Mouse (Mus musculus) intestine, embryonic 16.5 days (tissue): ENCODE data around the gene Kcnj10. TPM values are rescaled to one million over a fixed set of nuclear protein-coding genes. Genes with fewer than 3 reads are reported as not detected.

ENCODE experiments used
- ATAC-seq: fragments of 200-750 bp; cut with Nextera tagmentation; 2 replicates; pipeline ENCODE4 v1.8.0; 2017; ENCODE audit warnings: moderate TSS enrichment, moderate library complexity
- H3K27ac ChIP-seq: fragments of 300-500 bp; sonication (generic); 2 replicates; pipeline ENCODE4 v1.5.1; 2014; ENCODE audit warnings: mild to moderate bottlenecking, low read length
- H3K27me3 ChIP-seq: fragments of 300-500 bp; sonication (generic); replicated peaks from 2 replicates; pipeline ENCODE4 v1.6.1; 2014; ENCODE audit warnings: low read length, control low read depth, mixed read lengths; ENCODE audit not compliant: control insufficient read depth, insufficient read depth
- H3K36me3 ChIP-seq: fragments of 300-500 bp; sonication (generic); 2 replicates; pipeline ENCODE4 v1.6.1; 2014; ENCODE audit warnings: low read length, control low read depth; ENCODE audit not compliant: control insufficient read depth, insufficient read depth
- H3K4me1 ChIP-seq: fragments of 300-500 bp; sonication (generic); 2 replicates; pipeline ENCODE4 v1.6.1; 2014; ENCODE audit warnings: low read length, control low read depth, mixed read lengths; ENCODE audit not compliant: control insufficient read depth, insufficient read depth
- H3K4me2 ChIP-seq: fragments of 300-500 bp; sonication (generic); 2 replicates; pipeline ENCODE4 v1.6.1; 2014; ENCODE audit warnings: low read depth, low read length, control low read depth
- H3K4me3 ChIP-seq: fragments of 300-500 bp; sonication (generic); 2 replicates; pipeline ENCODE4 v1.5.1; 2014; ENCODE audit warnings: mild to moderate bottlenecking, low read length
- H3K9ac ChIP-seq: fragments of 300-500 bp; sonication (generic); 2 replicates; pipeline ENCODE4 v1.6.1; 2014; ENCODE audit warnings: low read depth, low read length
- H3K9me3 ChIP-seq: fragments of 300-500 bp; sonication (generic); 2 replicates; pipeline ENCODE4 v1.6.1; 2016; ENCODE audit warnings: low read length, control low read depth; ENCODE audit not compliant: control insufficient read depth
- WGBS: fragments of 180-500 bp; shearing (Covaris S2); extraction: QIAGEN DNeasy Blood & Tissue Kit; methylation state at CpG from one replicate; pipeline ENCODE4 v1.1.7; 2014; 5-methylcytosine and 5-hydroxymethylcytosine counted together
- polyA plus RNA-seq: library from polyadenylated mRNA; unstranded; fragments of >200 nt; fragmentation: Nextera tagmentation; extraction: Ambion mirVana; gene quantifications from 2 replicates; pipeline ENCODE4 v1.2.1, GENCODE M21; 2015

The Kcnj10 gene
- polyA plus RNA-seq, 1 experiment from 2014 or later, result 0.10 TPM

DNA sequence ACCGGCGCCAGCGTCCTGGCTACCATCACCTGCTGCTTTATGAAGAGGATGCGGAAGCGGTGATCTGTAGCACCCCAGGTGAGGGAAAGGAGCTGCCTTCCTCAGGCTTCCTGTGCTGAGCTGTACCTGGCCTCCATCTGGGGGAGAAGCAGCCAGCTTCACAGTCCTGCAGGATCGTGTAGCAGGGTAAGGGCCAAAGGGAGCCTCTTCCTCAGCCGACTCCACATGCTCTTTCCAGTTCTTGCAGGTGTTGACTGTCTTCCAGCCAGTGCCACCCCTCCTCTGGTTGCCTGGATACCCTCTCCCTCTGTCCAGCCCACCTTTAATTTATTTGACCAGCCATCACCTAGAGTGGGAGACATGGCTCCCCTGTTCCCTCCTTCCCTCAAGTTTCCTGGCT is 21.7 kb upstream of the Kcnj10 start:
- Histone ChIP-seq H3K4me2 (no peak overlapping the region), H3K4me1 (peaks cover 5% of the 10 kb centered on the region; the same call in 1 of the 2 replicates), H3K36me3 (peaks cover 9% of the 10 kb centered on the region), H3K9ac (no peak overlapping the region), H3K27ac (no peak overlapping the region), H3K4me3 (no peak overlapping the region), H3K9me3 (no peaks in the 10 kb centered on the region), H3K27me3 (no peaks in the 10 kb centered on the region)
- ATAC-seq, result no peak
- WGBS, result 80% methylated on average over 7 of the region's 7 CpGs

DNA sequence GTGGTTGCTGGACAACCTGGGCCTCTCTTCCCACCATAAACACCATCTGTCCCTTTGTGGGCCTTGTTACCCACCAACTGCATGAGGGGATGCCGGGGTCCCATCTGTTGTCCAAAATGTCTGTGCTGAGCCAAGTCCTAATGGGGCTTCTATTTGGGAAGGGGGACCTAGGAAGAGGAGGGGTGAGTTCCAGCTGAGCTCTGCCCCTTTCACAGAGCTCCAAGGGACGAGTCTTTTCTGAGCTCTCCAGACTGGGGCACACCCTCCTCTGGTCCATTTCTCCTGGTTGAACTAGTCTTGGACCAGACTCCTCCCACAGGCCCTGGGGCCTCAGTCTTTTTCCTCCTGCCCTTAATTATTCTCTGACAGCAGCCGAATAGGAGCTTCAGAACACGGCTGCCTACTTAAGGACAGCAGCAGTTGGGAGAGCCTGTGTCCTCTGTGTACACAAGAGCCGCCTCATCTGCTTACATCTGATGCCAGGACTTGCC is 21.0 kb upstream of the Kcnj10 start:
- peaks cover 5% of the 10 kb centered on the region; the same call in 1 of the 2 replicates for H3K4me1 ChIP-seq
- no peaks in the 10 kb centered on the region for H3K9me3 ChIP-seq
- H3K27ac ChIP-seq, result no peak overlapping the region
- ATAC-seq, result peak; percentile 38; the same call in 1 of the 2 replicates
- H3K27me3 ChIP-seq, result peaks cover 2% of the 10 kb centered on the region; the same call in 1 of the 2 replicates
- no peak overlapping the region; the same call in 1 of the 2 replicates for H3K9ac ChIP-seq
- 33% methylated on average over 5 of the region's 5 CpGs for WGBS
- H3K4me3 ChIP-seq, result no peak overlapping the region
- H3K36me3 ChIP-seq, result peaks cover 9% of the 10 kb centered on the region
- H3K4me2 ChIP-seq, result no peak overlapping the region

DNA sequence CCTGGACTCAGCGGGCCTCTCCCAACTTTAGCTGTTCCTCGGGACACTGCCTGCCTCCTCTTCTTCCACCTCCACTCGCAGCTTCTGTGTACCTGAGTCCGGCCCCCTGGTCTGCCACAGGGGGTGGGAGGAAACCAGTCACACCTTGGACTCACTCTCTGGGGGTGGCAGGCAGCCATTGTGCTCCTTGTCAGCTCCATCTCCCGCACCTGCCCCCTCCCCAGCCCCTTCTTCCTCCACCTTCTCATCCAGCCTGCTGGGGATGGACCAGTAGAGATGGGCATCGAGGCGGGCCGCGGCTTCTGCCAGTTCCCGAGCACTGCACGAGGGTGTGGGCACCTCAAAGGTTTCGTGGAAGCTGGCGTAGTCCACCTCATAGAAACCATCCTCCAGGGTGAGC is 18.3 kb upstream of the Kcnj10 start:
- Histone ChIP-seq H3K27me3 (peaks cover 26% of the 10 kb centered on the region), H3K4me2 (no peak overlapping the region), H3K4me3 (no peak overlapping the region), H3K27ac (no peak overlapping the region), H3K4me1 (peaks cover 13% of the 10 kb centered on the region), H3K36me3 (peaks cover 6% of the 10 kb centered on the region; the same call in 1 of the 2 replicates), H3K9ac (no peak overlapping the region), H3K9me3 (peaks cover 3% of the 10 kb centered on the region; the same call in 1 of the 2 replicates)
- WGBS, result 66% methylated on average over 13 of the region's 13 CpGs
- ATAC-seq, result no peak

DNA sequence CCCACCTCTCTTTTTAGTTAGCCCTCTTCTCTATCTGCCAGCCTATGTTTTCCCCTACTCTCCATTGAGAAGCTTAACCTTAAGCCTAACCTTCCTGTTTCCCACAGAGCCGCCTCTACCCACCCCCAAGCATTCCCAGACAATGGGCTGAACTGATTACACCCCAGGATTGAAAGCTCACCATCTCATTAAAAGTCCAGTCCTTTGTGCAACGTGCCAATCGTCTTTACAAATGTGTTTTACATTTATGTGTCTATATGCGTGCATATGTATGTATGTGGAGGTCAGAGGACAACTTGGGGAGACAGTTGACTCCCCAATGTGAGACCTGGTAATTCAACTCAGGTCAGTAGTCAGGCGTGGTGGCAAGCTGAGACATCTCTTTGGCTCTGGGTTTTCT is 17.7 kb upstream of the Kcnj10 start:
- H3K4me3 ChIP-seq, result no peak overlapping the region
- peaks cover 3% of the 10 kb centered on the region; the same call in 1 of the 2 replicates for H3K9me3 ChIP-seq
- no peak overlapping the region for H3K9ac ChIP-seq
- peaks cover 2% of the 10 kb centered on the region; the same call in 1 of the 2 replicates for H3K36me3 ChIP-seq
- H3K4me1 ChIP-seq, result peaks cover 13% of the 10 kb centered on the region
- H3K27ac ChIP-seq, result no peak overlapping the region
- peaks cover 30% of the 10 kb centered on the region for H3K27me3 ChIP-seq
- no peak for ATAC-seq
- H3K4me2 ChIP-seq, result no peak overlapping the region
- WGBS, result 57% methylated on average over 5 of the region's 5 CpGs

DNA sequence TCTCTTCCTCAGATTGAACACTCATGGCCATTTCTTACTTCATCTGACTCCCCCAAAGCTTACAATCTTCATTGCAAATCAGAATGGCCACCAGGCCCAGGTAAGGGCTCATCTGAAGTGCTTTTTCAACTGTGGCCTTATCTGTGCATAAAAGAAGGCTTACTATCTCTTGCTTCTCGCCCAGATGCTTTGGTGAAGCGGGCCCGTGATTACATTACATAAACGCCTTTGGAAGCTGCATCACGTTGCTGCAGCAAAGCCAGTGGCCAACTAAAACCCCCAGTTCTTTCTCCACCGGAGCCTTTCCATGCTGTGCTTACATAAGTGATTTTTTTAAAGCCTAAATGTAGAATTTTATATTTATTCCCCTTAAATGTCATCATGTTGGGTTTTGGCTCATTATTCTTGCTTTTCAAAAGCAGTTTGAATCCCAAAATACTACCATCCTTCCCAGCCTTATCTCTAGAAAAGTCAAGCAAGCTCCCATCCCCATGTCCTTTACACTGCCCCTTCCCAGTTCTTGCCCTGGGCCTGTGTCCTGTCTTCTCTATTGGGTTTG is 17.1 kb upstream of the Kcnj10 start:
- H3K4me1 ChIP-seq, result peaks cover 13% of the 10 kb centered on the region
- no peak for ATAC-seq
- no peak overlapping the region for H3K27ac ChIP-seq
- peaks cover 3% of the 10 kb centered on the region; the same call in 1 of the 2 replicates for H3K9me3 ChIP-seq
- WGBS, result 69% methylated on average over 6 of the region's 6 CpGs
- H3K9ac ChIP-seq, result no peak overlapping the region
- H3K4me3 ChIP-seq, result no peak overlapping the region
- peaks cover 35% of the 10 kb centered on the region for H3K27me3 ChIP-seq
- no peak overlapping the region for H3K4me2 ChIP-seq
- no peaks in the 10 kb centered on the region for H3K36me3 ChIP-seq

DNA sequence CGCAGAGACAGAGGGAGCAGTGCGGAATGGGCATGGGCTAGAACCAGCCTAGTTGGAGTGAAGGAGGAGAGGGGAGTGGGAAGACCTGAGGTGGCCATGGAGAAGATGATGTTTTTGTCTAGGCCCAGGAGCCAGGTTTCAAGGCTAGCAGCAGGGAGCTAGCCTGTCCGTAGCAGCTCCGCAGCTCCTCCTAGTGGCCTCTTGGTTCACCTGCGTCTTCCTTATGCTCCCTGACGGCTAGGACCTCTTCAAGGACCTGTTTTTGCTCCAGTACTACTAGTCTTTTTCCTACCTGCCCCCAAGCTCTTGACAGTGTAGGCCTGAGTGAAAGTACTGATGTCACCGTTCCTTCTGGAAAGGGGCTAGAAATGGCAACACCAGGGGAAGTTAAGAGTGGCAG is 16.3 kb upstream of the Kcnj10 start:
- Histone ChIP-seq H3K4me1 (peaks cover 10% of the 10 kb centered on the region), H3K4me2 (no peak overlapping the region), H3K36me3 (no peaks in the 10 kb centered on the region), H3K27ac (no peak overlapping the region), H3K9ac (no peak overlapping the region), H3K4me3 (no peak overlapping the region), H3K9me3 (peaks cover 3% of the 10 kb centered on the region; the same call in 1 of the 2 replicates), H3K27me3 (peaks cover 43% of the 10 kb centered on the region)
- peak; percentile 55 for ATAC-seq
- 12% methylated on average over 7 of the region's 7 CpGs for WGBS

DNA sequence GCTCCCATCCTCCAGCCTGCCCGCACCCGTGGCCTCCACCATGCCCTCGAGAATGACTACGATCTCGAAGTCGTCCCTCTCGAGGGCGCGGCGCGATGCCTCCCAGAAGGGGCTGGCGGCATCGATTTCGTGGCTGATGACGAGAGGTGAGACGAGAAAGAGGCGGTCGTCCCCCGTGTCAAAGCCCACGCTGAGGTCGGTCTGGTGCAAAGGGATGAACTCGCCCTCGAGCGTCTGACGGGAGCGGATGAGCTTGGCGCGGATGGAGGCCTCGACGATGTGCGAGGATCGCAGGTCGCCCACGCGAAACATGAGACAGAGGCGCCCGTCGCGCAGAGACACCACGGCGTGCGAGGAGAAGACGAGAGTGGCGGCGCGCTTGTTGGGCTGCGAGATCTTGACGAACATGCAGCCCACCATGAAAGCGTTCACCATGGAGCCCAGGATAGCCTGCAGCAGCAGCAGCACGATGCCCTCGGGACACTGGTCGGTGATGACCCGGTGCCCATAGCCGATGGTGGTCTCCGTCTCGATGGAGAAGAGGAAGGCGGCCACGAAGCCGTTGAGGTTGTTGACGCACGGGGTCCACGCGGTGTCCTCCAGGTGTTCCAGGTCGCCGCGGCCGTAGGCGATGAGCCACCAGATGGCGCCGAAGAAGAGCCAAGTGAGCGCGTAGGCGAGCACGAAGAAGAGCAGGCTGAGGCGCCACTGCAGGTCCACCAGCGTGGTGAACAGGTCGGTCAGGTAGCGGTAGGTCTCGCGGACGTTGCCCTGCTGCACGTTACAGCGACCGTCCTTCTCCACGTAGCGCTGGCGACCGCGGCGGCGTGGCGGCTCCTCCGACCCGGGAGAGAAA is 15.1 kb upstream of the Kcnj10 start:
- Histone ChIP-seq H3K4me3 (peak overlapping the region; percentile 51), H3K9me3 (peaks cover 3% of the 10 kb centered on the region; the same call in 1 of the 2 replicates), H3K9ac (peak overlapping the region; percentile 62), H3K4me1 (peaks cover 8% of the 10 kb centered on the region; the same call in 1 of the 2 replicates), H3K36me3 (no peaks in the 10 kb centered on the region), H3K27ac (no peak overlapping the region), H3K4me2 (peak overlapping the region; percentile 94), H3K27me3 (peaks cover 46% of the 10 kb centered on the region)
- ATAC-seq, result peak; percentile 75
- WGBS, result 15% methylated on average over 94 of the region's 94 CpGs

DNA sequence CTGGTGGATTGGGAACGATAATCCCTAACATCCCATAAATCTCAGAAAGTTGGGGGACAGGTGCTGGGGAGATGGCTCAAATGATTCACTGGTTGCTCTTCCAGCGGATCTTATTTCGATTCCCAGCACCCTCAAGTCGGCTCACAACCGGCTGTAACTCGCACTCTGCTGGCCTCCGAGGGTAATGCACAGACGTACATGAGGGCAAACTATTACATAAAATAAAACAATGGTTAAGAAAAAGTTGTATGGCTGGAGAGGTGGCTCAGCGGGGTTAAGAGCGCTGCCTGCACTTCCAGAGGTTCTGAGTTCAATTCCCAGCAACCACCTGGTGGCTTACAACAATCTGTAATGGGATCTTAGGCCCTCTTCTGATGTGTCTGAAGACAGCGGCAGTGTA is 14.3 kb upstream of the Kcnj10 start:
- H3K9me3 ChIP-seq, result peaks cover 3% of the 10 kb centered on the region; the same call in 1 of the 2 replicates
- H3K4me3 ChIP-seq, result peak overlapping the region; percentile 51
- no peak overlapping the region for H3K27ac ChIP-seq
- H3K4me2 ChIP-seq, result peak overlapping the region; percentile 94
- H3K4me1 ChIP-seq, result peaks cover 8% of the 10 kb centered on the region; the same call in 1 of the 2 replicates
- peak overlapping the region; percentile 62; the same call in 1 of the 2 replicates for H3K9ac ChIP-seq
- WGBS, result 60% methylated on average over 11 of the region's 11 CpGs
- ATAC-seq, result no peak
- peaks cover 46% of the 10 kb centered on the region for H3K27me3 ChIP-seq
- no peaks in the 10 kb centered on the region for H3K36me3 ChIP-seq
